Mouse (Mus musculus): ENCODE data around the gene Dvl3. TPM values are rescaled to one million over a fixed set of nuclear protein-coding genes. Genes with fewer than 3 reads are reported as not detected.

Dvl3 gene
- 19.6 and 25.7 TPM in 2 replicates for polyA plus RNA-seq (2012; rRNA removed)

DNA sequence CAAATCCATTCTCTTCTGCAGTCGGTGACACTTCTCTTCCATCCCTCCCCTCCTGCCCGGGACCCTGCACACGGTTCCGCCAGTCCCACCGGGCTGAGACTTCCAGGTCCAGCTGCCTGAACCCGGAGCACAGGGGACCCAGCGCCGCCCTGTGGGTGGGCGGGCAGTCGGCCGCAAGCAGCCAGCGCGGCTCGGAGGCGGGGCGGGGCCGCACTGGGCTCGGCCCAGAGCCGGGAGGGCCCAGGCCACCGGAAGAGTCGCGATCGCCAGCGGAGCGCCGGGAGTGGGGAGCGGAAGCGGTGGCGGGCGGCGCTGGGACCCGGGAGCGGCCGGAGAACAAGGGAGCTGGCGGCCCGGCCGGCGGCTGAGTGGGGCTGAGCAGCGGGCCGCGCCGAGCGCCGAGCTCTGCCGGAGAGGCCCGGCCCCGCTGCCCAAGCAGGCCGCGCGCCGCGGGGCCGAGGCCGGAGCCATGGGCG lies at the start of gene Dvl3:
Gene Dvl3 (plus strand): TSS at position 257 of the 476 bp plus-strand sequence.

DNA sequence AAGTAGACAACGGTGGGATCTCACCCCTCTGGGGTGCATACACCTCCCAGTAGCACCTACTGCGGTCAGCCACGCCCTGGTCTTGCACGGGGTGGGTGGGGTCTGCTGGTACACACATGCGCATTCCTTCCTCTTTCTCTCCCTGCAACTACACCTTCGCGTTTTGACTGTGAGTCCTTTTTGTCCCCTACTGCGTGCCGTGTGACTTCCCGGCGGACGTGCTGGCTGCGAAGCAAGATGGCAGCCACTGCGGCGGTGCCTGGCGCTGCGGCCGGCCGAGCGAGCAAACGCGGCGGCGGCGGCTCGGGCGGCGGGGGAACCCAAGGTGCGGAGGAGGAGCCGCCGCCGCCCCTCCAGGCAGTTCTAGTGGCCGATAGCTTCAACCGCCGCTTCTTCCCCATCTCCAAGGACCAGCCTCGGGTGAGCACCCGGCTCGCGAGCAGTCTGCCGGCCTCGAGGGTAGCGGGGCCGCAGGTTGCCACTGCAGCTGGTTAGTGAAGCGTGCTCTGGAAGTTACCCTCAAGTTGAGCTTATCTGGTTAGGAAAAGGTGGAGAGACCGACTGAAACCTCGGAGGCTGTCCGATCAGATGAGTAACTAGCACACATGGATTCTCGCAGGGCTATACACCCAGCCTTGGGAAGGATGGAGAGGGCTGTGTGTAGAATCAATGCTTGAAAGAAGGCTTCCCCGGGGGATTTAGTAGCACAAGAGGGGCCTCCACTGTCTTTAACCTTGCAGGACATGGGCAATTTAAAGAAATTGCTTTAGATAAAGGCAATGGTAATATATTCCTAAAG lies 17.9 kb upstream of the Dvl3 start, which contains the start of gene Eif2b5:
Gene Eif2b5 (plus strand): TSS at position 141 of the 799 bp plus-strand sequence.

DNA sequence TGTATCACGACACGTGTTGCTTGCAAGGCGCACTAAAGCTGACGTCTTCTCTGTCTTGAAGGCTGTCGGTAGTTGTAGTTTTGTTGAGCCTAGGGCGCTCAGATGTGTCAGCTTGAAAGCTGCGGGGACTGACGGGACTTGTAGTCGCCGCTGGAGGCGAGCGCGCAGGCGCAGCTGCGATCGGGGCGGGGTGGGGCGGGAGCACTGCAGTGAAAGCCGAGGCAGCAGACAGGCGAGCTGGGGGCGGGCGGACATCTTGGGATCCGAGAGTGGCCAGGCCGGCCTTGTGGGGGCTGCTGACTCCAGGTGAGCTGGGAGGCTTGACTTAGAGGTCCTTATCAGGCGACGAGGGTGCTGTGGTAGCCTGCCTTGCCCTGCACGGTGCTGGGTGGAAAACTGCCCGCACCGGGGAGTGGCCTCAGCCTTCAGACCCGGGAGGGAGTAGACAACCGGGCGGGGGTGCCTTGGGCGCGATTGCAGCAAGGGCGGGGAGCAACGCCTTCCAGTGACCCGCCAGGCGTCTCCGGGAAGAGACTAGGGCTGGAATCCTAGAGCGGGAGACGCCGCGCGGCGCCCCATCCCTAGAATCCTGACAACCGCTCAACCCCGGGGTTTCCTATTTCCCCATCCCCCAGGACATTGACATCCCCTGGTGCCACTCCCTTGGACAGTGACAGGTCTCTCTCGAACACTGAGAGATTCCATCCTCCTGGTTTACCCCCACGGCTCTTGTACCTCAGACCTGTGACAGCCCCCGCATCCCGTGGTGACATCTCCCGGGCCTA lies 18.7 kb downstream of the Dvl3 start, which contains the start of gene Ap2m1:
Gene Ap2m1 (plus strand): TSS at position 183 of the 785 bp plus-strand sequence.

DNA sequence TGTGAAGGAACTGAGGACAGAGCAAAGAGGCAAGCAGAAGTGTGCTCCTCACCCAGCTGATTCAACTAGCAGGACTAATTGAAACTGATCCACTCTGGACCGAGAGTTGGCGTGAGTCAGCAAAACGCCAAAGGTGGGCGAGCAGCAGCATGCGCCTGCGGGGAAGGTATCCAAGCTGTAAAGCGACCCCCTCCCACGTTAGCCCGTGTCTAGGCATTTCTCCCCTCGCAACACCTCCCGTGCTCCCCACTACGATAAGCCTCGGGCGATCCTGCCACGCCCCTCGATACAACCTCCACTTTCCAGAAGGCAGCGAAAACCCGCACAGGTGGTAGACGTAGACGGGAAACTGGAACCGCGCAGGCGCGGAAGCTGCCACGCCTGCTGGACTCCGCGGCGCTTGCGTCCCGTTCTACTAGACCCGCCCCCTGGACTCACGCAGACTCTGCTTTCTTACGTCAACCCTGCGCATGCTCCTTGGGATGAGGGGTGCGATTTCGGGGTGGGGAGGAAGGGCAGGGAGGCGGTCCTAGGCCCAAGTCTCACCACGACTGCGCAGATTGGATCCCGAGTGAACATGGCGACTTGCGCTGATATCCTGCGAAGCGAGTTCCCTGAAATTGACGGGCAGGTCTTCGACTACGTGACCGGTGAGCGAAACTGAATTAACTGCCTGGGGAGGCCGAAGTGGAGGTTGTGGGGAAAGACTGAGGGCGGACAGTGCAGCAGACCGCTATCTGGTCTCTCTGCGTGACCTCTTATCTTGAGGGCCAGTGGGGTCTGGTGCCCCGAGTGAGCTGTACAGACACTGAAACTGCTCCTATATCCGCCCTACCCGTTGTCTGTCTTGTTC lies 31.5 kb downstream of the Dvl3 start, which contains the start of gene Abcf3:
Gene Abcf3 (plus strand): TSS at position 482 of the 853 bp plus-strand sequence.

Other genes starting within 250 kb of the Dvl3 start
- gene Parl, start 214.6 kb upstream of the Dvl3 start, polyA plus RNA-seq (2012; rRNA removed) = 12.6 and 14.7 TPM in 2 replicates
- 0.19 and 0.53 TPM in 2 replicates for gene Cyp2ab1, start 191.6 kb upstream of the Dvl3 start, polyA plus RNA-seq (2012; rRNA removed)
- gene Abcc5, start 90.6 kb upstream of the Dvl3 start, polyA plus RNA-seq (2012; rRNA removed) = 21.2 and 31.6 TPM in 2 replicates
- gene Eif2b5, start 18.2 kb upstream of the Dvl3 start, polyA plus RNA-seq (2012; rRNA removed) = 9.7 and 10.6 TPM in 2 replicates
- gene Ap2m1, start 18.5 kb downstream of the Dvl3 start, polyA plus RNA-seq (2012; rRNA removed) = 164 and 178 TPM in 2 replicates
- 9.7 and 15.9 TPM in 2 replicates for gene Abcf3, start 31.6 kb downstream of the Dvl3 start, polyA plus RNA-seq (2012; rRNA removed)
- gene Vwa5b2, start 72.5 kb downstream of the Dvl3 start, polyA plus RNA-seq (2012; rRNA removed) = 5.4 and 6.0 TPM in 2 replicates
- gene Eef1akmt4, start 94.6 kb downstream of the Dvl3 start, polyA plus RNA-seq (2012; rRNA removed) = 9.2 and 10.2 TPM in 2 replicates
- gene Gm49333, start 94.6 kb downstream of the Dvl3 start, polyA plus RNA-seq (2012; rRNA removed) = 0.11 TPM in 1 of 2 replicates, not detected in the other
- gene Alg3, start 94.8 kb downstream of the Dvl3 start, polyA plus RNA-seq (2012; rRNA removed) = 18.0 and 20.6 TPM in 2 replicates
- gene Camk2n2, start 104.3 kb downstream of the Dvl3 start, polyA plus RNA-seq (2012; rRNA removed) = 5.6 and 9.2 TPM in 2 replicates
- 0.17 and 1.1 TPM in 2 replicates for gene Ece2, start 112.8 kb downstream of the Dvl3 start, polyA plus RNA-seq (2012; rRNA removed)
- gene Psmd2, start 134.7 kb downstream of the Dvl3 start, polyA plus RNA-seq (2012; rRNA removed) = 19.8 and 23.2 TPM in 2 replicates
- 180 and 189 TPM in 2 replicates for gene Eif4g1, start 151.3 kb downstream of the Dvl3 start, polyA plus RNA-seq (2012; rRNA removed)
- 4.4 and 8.1 TPM in 2 replicates for gene Fam131a, start 176.3 kb downstream of the Dvl3 start, polyA plus RNA-seq (2012; rRNA removed)
- gene Polr2h, start 200.7 kb downstream of the Dvl3 start, polyA plus RNA-seq (2012; rRNA removed) = 2.1 and 3.3 TPM in 2 replicates
- 40.6 and 44.8 TPM in 2 replicates for gene Clcn2, start 200.8 kb downstream of the Dvl3 start, polyA plus RNA-seq (2012; rRNA removed)
- 4.4 TPM in 2 replicates for gene Chrd, start 216.1 kb downstream of the Dvl3 start, polyA plus RNA-seq (2012; rRNA removed)
- 1.5 and 1.6 TPM in 2 replicates for gene Thpo, start 217.5 kb downstream of the Dvl3 start, polyA plus RNA-seq (2012; rRNA removed)